Mouse (Mus musculus): Measurements from ENCODE around the gene Bak1. TPM values are rescaled to one million over a fixed set of nuclear protein-coding genes. Genes with fewer than 3 reads are reported as not detected.

Bak1 gene
- 48.6 and 55.3 TPM in 2 replicates for polyA plus RNA-seq (2012; rRNA removed)
- 7.9 and 11.1 TPM in 2 replicates for polyA plus RNA-seq (2014; fragmentation: Nextera tagmentation; extraction: Ambion mirVana)

- TF ChIP-seq POLR2A (IDR thresholded peaks at IDR 0.05; ENCODE audit: borderline replicate concordance, extremely low read depth, insufficient read depth, insufficient read length): no peak
- WGBS: 70% methylated on average over 2 of the region's 4 CpGs
- Histone ChIP-seq H3K36me3 (ENCODE audit: control insufficient read depth, insufficient read depth, low read length) (peaks cover 20% of the 10 kb centered on the region), H3K27ac (replicated peaks; ENCODE audit: low read depth, low read length) (peak within 1 kb of the TSS; percentile 84), H3K9me3 (ENCODE audit: control insufficient read depth, low read length) (no peaks in the 10 kb centered on the region), H3K9ac (ENCODE audit: low read depth, low read length, severe bottlenecking) (peak within 1 kb of the TSS; percentile 93), H3K4me1 (ENCODE audit: control insufficient read depth, insufficient read depth, low read length) (peaks cover 8% of the 10 kb centered on the region), H3K27me3 (ENCODE audit: control insufficient read depth, insufficient read depth, low read length) (no peaks in the 10 kb centered on the region), H3K4me3 (replicated peaks; ENCODE audit: low read length) (peak within 1 kb of the TSS; percentile 79), H3K4me2 (replicated peaks; ENCODE audit: low read depth, low read length, severe bottlenecking) (peak within 1 kb of the TSS; percentile 91)
- no peak for DNase-seq (ENCODE audit: low spot score)
- ATAC-seq (ENCODE audit: low FRiP score, low read depth): no peak
These were observed at the start of gene Bak1 for GRCm38 (mm10) chr17:27028909-27029308. Gene Bak1, minus strand, starts transcription at chr17:27029009.

DNA sequence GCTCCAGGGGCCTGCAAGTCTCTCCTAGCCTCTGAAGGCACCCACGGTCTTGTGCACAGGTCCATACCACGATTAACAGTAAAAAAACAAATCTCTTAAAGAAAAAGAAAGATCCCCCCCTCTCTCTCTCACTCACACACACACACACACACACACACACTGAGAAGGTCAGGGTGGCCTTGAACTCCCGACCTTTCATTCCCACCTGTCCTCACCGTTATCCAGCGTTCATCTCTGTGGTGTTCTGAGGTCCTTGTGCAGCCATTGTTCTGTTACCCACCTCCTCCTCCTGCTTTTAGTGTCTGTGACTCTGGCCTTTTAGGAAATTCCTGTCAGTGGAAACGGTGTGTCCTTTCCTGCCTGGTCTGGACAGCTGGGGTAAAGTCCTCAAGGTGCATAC, 49.7 kb upstream of the Bak1 start:
- TF ChIP-seq POLR2A (IDR thresholded peaks at IDR 0.05; ENCODE audit: borderline replicate concordance, extremely low read depth, insufficient read depth, insufficient read length): no peak

DNA sequence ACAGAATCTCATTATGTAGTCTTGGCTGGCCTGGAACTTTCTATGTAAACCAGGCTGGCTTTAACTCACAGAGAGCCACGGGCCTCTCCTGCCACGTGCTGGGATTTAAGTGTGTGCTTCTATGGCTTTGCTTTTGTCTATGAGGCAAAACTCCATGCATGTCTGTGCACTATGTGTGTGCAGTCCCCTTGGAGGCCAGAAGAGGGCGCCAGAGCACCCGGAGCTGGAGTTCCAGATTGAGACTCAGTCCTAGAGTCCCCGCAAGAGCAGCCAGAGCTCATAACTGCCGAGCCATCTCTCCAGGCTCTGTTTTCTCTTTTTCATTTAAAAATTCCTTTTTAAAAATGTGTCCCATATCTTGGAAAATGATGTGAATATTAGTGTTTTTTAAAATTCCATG, 49.1 kb upstream of the Bak1 start:
- Histone ChIP-seq H3K4me2 (replicated peaks; ENCODE audit: low read depth, low read length, severe bottlenecking) (no peak overlapping the region), H3K4me1 (ENCODE audit: control insufficient read depth, insufficient read depth, low read length) (0 out of 2 replicates have a peak, but pooled peaks cover 4% of the 10 kb centered on the region), H3K9ac (ENCODE audit: low read depth, low read length, severe bottlenecking) (no peak overlapping the region), H3K4me3 (replicated peaks; ENCODE audit: low read length) (no peak overlapping the region), H3K9me3 (ENCODE audit: control insufficient read depth, low read length) (0 out of 2 replicates have a peak, but pooled peaks cover 3% of the 10 kb centered on the region), H3K27ac (replicated peaks; ENCODE audit: low read depth, low read length) (no peak overlapping the region), H3K36me3 (ENCODE audit: control insufficient read depth, insufficient read depth, low read length) (0 out of 2 replicates have a peak, but pooled peaks cover 2% of the 10 kb centered on the region), H3K27me3 (ENCODE audit: control insufficient read depth, insufficient read depth, low read length) (no peaks in the 10 kb centered on the region)
- DNase-seq (ENCODE audit: low spot score) (no peak), ATAC-seq (ENCODE audit: low FRiP score, low read depth) (no peak)
- 81% methylated on average over 6 of the region's 6 CpGs for WGBS
- TF ChIP-seq POLR2A (IDR thresholded peaks at IDR 0.05; ENCODE audit: borderline replicate concordance, extremely low read depth, insufficient read depth, insufficient read length): no peak

More for the DNA sequence above, 49.7 kb upstream of the Bak1 start:
- ATAC-seq (ENCODE audit: low FRiP score, low read depth) (no peak), DNase-seq (ENCODE audit: low spot score) (no peak)
- Histone ChIP-seq H3K9me3 (ENCODE audit: control insufficient read depth, low read length) (0 out of 2 replicates have a peak, but pooled peaks cover 3% of the 10 kb centered on the region), H3K4me1 (ENCODE audit: control insufficient read depth, insufficient read depth, low read length) (0 out of 2 replicates have a peak, but pooled peaks cover 4% of the 10 kb centered on the region), H3K36me3 (ENCODE audit: control insufficient read depth, insufficient read depth, low read length) (0 out of 2 replicates have a peak, but pooled peaks cover 2% of the 10 kb centered on the region), H3K9ac (ENCODE audit: low read depth, low read length, severe bottlenecking) (no peak overlapping the region), H3K4me3 (replicated peaks; ENCODE audit: low read length) (no peak overlapping the region), H3K27ac (replicated peaks; ENCODE audit: low read depth, low read length) (no peak overlapping the region), H3K4me2 (replicated peaks; ENCODE audit: low read depth, low read length, severe bottlenecking) (no peak overlapping the region), H3K27me3 (ENCODE audit: control insufficient read depth, insufficient read depth, low read length) (no peaks in the 10 kb centered on the region)
- WGBS: 78% methylated on average over 6 of the region's 6 CpGs

DNA sequence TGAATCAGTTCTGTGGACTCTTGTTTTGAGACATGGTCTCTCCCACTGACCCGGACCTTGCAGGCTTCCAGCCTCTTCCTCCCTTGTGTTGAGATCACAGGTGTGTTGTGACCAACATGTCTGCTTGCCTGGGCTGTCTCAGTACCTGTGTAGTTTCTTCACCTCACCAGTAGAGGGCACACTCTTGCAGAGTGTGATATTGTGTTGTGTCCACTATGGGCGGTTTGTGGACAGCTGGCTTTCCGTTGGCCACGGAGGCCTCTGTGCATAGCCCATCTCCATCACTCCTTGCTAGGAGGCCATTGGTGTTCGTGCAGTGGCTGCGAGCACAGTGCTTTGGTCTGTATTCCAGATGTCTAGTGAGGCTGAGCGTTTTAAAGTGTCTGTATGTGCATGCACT, 48.3 kb upstream of the Bak1 start:
- H3K27me3 ChIP-seq (ENCODE audit: control insufficient read depth, insufficient read depth, low read length): no peaks in the 10 kb centered on the region
- 0 out of 2 replicates have a peak, but pooled peaks cover 3% of the 10 kb centered on the region for H3K9me3 ChIP-seq (ENCODE audit: control insufficient read depth, low read length)
- H3K4me2 ChIP-seq (replicated peaks; ENCODE audit: low read depth, low read length, severe bottlenecking): no peak overlapping the region
- H3K9ac ChIP-seq (ENCODE audit: low read depth, low read length, severe bottlenecking): no peak overlapping the region
- whole genome bisulfite sequencing: 98% methylated on average over 7 of the region's 7 CpGs
- DNase-seq (ENCODE audit: low spot score) (no peak), ATAC-seq (ENCODE audit: low FRiP score, low read depth) (no peak)
- TF ChIP-seq POLR2A (IDR thresholded peaks at IDR 0.05; ENCODE audit: borderline replicate concordance, extremely low read depth, insufficient read depth, insufficient read length): no peak
- H3K4me1 ChIP-seq (ENCODE audit: control insufficient read depth, insufficient read depth, low read length): 0 out of 2 replicates have a peak, but pooled peaks cover 4% of the 10 kb centered on the region
- H3K27ac ChIP-seq (replicated peaks; ENCODE audit: low read depth, low read length): no peak overlapping the region
- H3K4me3 ChIP-seq (replicated peaks; ENCODE audit: low read length): no peak overlapping the region
- H3K36me3 ChIP-seq (ENCODE audit: control insufficient read depth, insufficient read depth, low read length): 0 out of 2 replicates have a peak, but pooled peaks cover 2% of the 10 kb centered on the region

DNA sequence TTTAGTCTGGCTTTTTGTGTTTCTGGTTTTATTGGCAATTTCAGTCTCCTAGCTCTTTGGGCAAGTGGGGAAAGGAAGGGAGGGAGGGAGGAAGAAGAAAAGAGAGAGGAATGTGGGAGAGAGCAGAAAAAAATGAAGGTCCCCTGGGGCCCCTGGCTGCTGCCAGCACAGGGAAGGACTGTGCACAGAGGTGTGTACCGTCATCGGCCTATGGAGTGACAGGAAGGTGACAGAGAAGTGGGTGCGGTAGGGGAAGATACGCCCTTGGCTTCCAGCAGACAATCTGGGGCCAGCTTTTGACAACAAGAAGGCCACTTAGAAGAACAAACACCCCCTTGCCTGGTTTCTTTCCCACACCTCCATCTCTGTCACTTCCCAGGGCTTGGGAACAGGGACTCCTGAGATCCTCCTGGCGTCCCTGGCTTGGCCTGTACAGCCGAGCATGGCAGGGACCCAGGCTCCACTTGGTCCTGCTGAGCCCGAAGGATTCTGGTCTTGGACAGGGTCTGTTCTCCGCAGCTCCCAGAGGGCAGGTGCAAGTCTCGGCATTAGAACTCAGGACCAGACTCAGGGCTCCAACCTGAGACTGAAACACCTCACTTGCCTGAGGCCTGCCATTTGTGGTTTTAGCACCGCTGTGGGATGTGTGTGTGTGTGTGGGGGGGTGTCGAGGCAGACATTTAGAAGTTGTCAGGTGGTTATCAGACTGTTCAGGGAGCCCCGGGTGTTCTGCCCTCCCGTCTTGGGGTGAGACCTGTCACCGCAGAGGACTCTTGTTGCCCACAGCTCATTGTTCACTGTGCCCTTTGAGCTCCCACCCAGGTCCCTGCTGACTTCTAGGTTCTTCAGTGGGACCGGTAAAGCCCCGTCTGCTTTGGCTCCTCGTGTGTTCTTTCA, 46.3 kb upstream of the Bak1 start:
- no peak overlapping the region for H3K4me3 ChIP-seq (replicated peaks; ENCODE audit: low read length)
- H3K36me3 ChIP-seq (ENCODE audit: control insufficient read depth, insufficient read depth, low read length): 0 out of 2 replicates have a peak, but pooled peaks cover 2% of the 10 kb centered on the region
- ATAC-seq (ENCODE audit: low FRiP score, low read depth) (no peak), DNase-seq (ENCODE audit: low spot score) (no peak)
- no peak for TF ChIP-seq POLR2A (IDR thresholded peaks at IDR 0.05; ENCODE audit: borderline replicate concordance, extremely low read depth, insufficient read depth, insufficient read length)
- H3K9ac ChIP-seq (ENCODE audit: low read depth, low read length, severe bottlenecking): 0 out of 2 replicates have a peak overlapping the region, but pooled peaks have one; percentile 12
- 0 out of 2 replicates have a peak, but pooled peaks cover 3% of the 10 kb centered on the region for H3K9me3 ChIP-seq (ENCODE audit: control insufficient read depth, low read length)
- 72% methylated on average over 17 of the region's 17 CpGs for WGBS
- H3K4me1 ChIP-seq (ENCODE audit: control insufficient read depth, insufficient read depth, low read length): 0 out of 2 replicates have a peak, but pooled peaks cover 4% of the 10 kb centered on the region
- H3K27me3 ChIP-seq (ENCODE audit: control insufficient read depth, insufficient read depth, low read length): no peaks in the 10 kb centered on the region
- H3K4me2 ChIP-seq (replicated peaks; ENCODE audit: low read depth, low read length, severe bottlenecking): no peak overlapping the region
- no peak overlapping the region for H3K27ac ChIP-seq (replicated peaks; ENCODE audit: low read depth, low read length)

Data from limb, embryonic 14.5 days (tissue).